Mouse (Mus musculus) embryonic facial prominence, embryonic 11.5 days (tissue): Measurements from ENCODE around the gene Gm20388. TPM values are rescaled to one million over a fixed set of nuclear protein-coding genes. Genes with fewer than 3 reads are reported as not detected.

Experiments used
- ATAC-seq: fragments of 200-750 bp; cut with Nextera tagmentation; replicated peaks from 2 replicates; pipeline ENCODE4 v1.8.0; 2017; ENCODE audit warnings: low read depth; ENCODE audit not compliant: insufficient number of reproducible peaks, low FRiP score, low TSS enrichment
- DNase-seq: peaks from one replicate; pipeline ENCODE4 v3.0.0-alpha.2; 2015; ENCODE audit warnings: low spot score
- H3K27ac ChIP-seq: fragments of 300-500 bp; sonication (generic); replicated peaks from 2 replicates; pipeline ENCODE4 v1.5.1; 2014; ENCODE audit warnings: mild to moderate bottlenecking, low read depth, low read length, control low read depth
- H3K27me3 ChIP-seq: fragments of 300-500 bp; sonication (generic); 2 replicates; pipeline ENCODE4 v1.6.1; 2014; ENCODE audit warnings: mild to moderate bottlenecking, low read length, moderate library complexity, mixed read lengths; ENCODE audit not compliant: control insufficient read depth, insufficient read depth
- H3K36me3 ChIP-seq: fragments of 300-500 bp; sonication (generic); replicated peaks from 2 replicates; pipeline ENCODE4 v1.6.1; 2014; ENCODE audit warnings: low read depth, mild to moderate bottlenecking, low read length, moderate library complexity, mixed read lengths; ENCODE audit not compliant: control insufficient read depth, insufficient read depth
- H3K4me1 ChIP-seq: fragments of 300-500 bp; sonication (generic); 2 replicates; pipeline ENCODE4 v1.6.1; 2014; ENCODE audit warnings: low read length, mixed read lengths; ENCODE audit not compliant: control insufficient read depth, insufficient read depth
- H3K4me2 ChIP-seq: fragments of 300-500 bp; sonication (generic); 2 replicates; pipeline ENCODE4 v1.6.1; 2014; ENCODE audit warnings: low read depth, mild to moderate bottlenecking, control low read depth, low read length, moderate library complexity
- H3K4me3 ChIP-seq: fragments of 300-500 bp; sonication (generic); 2 replicates; pipeline ENCODE4 v1.5.1; 2014; ENCODE audit warnings: low read depth, low read length, control low read depth
- H3K9ac ChIP-seq: fragments of 300-500 bp; sonication (generic); replicated peaks from 2 replicates; pipeline ENCODE4 v1.6.1; 2014; ENCODE audit warnings: mild to moderate bottlenecking, control low read depth, low read length
- H3K9me3 ChIP-seq: fragments of 300-500 bp; sonication (generic); replicated peaks from 2 replicates; pipeline ENCODE4 v1.6.1; 2016; ENCODE audit warnings: mild to moderate bottlenecking, low read length, inconsistent platforms, mixed read lengths; ENCODE audit not compliant: control insufficient read depth
- WGBS: fragments of 180-500 bp; shearing (Covaris S2); extraction: QIAGEN DNeasy Blood & Tissue Kit; methylation state at CpG from one replicate; pipeline ENCODE4 v1.1.7; 2014; 5-methylcytosine and 5-hydroxymethylcytosine counted together
- polyA plus RNA-seq: library from polyadenylated mRNA; unstranded; fragments of >200 nt; fragmentation: Nextera tagmentation; extraction: Ambion mirVana; gene quantifications from 2 replicates; pipeline ENCODE4 v1.2.1, GENCODE M21; 2014

Gm20388 gene
- polyA plus RNA-seq, 1 experiment from 2014 or later: 3.1 TPM

GRCm38 (mm10) chr8:123331301-123331700, 3420.7 kb downstream of the Gm20388 start:
- H3K9ac ChIP-seq: no peak overlapping the region
- H3K9me3 ChIP-seq: no peaks in the 10 kb centered on the region
- 73% methylated on average over 2 of the region's 2 CpGs for WGBS
- H3K4me3 ChIP-seq: no peak overlapping the region
- H3K4me2 ChIP-seq: no peak overlapping the region
- H3K27ac ChIP-seq: no peak overlapping the region
- DNase-seq (no peak), ATAC-seq (no peak)
- 0 out of 2 replicates have a peak, but pooled peaks cover 4% of the 10 kb centered on the region for H3K27me3 ChIP-seq
- H3K36me3 ChIP-seq: no peaks in the 10 kb centered on the region
- peaks cover 3% of the 10 kb centered on the region for H3K4me1 ChIP-seq

- Histone ChIP-seq H3K9ac (no peak overlapping the region; the same call in 1 of the 2 replicates), H3K27ac (no peak overlapping the region; the same call in 1 of the 2 replicates)
These were observed 3421.2 kb downstream of the Gm20388 start for GRCm38 (mm10) chr8:123331810-123332209.

DNA sequence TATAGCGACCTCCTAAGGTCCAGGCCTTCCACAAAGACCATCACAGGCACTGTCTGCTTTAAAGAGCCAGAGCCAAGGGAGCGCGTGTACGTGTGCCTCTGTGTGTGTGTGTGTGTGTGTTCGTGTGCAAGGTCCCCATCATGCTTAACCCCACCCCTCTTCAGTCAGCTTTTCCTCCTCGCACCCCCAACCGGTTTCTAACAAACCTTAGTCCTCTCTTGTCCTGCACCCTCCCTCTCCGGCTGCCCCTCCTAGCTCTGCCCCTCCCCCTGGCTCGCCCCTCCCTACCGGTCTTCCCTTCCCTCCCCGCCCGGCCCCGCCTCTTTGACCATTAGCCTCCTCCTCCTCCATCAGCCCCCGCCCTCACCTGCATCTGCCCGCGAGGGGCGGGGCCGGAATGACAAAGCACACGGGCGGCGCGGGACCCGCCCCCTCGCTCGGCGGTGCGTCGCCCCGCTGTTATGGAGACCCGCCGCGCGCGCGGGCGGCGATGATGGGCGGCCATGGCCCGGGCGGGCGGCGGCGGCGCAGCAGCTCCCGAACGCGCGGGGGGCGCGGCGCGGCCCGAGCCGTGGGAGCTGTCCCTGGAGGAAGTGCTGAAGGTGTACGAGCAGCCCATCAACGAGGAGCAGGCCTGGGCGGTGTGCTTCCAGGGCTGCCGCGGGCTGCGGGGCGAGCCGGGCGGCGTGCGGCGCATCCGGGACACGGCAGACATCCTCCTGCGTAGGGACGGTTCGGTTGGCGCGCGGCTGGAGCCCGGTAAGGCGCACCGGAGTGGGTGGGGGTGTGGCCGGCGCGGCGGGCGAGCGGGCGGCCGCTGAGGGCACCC, 3421.8 kb downstream of the Gm20388 start, which contains the start of gene Spire2:
Gene Spire2, plus strand, starts transcription at position 452 of the 829 bp plus-strand sequence.
- H3K27me3 ChIP-seq: 0 out of 2 replicates have a peak, but pooled peaks cover 4% of the 10 kb centered on the region
- H3K4me1 ChIP-seq: peaks cover 3% of the 10 kb centered on the region
- ATAC-seq: peak; percentile 81
- no peaks in the 10 kb centered on the region for H3K36me3 ChIP-seq
- H3K9me3 ChIP-seq: no peaks in the 10 kb centered on the region
- peak within 1 kb of the TSS; percentile 60 for H3K4me3 ChIP-seq
- peak; percentile 91 for DNase-seq
- WGBS: under 1% methylated on average over 65 of the region's 85 CpGs
- H3K4me2 ChIP-seq: peak within 1 kb of the TSS; percentile 92
- no peak within 1 kb of the TSS; the same call in 1 of the 2 replicates for H3K27ac ChIP-seq
- H3K9ac ChIP-seq: peak within 1 kb of the TSS; percentile 60

More at GRCm38 (mm10) chr8:123331810-123332209, 3421.2 kb downstream of the Gm20388 start:
- DNase-seq (no peak), ATAC-seq (no peak)
- H3K36me3 ChIP-seq: no peaks in the 10 kb centered on the region
- peak overlapping the region; percentile 60 for H3K4me3 ChIP-seq
- H3K9me3 ChIP-seq: no peaks in the 10 kb centered on the region
- peaks cover 3% of the 10 kb centered on the region for H3K4me1 ChIP-seq
- peak overlapping the region; percentile 92 for H3K4me2 ChIP-seq
- 43% methylated on average over 8 of the region's 8 CpGs for WGBS
- H3K27me3 ChIP-seq: 0 out of 2 replicates have a peak, but pooled peaks cover 4% of the 10 kb centered on the region

DNA sequence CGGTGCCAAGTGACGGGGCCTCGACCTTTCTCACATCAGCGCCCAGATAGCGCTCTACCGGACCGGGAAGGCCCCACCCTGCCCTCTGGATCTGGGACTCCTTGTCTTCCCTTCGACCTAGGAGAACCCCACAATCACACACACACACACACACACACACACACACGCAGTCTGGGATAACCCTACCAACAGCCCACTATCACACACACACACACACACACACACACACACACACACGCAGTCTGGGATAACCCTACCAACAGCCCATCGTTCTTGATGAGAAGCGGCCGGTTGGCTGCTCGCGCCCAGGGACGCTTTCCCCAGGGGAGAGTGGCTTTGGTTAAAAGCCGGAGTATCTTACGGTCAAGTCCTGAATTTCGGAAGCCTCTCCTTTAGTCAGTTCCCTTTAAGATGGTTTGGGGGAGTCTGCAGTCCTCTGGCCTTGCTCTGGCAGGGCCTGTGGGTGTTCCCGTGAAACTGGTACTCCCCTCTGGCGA, 3422.5 kb downstream of the Gm20388 start:
- DNase-seq (no peak), ATAC-seq (peak; percentile 19; the same call in 1 of the 2 replicates)
- Histone ChIP-seq H3K27me3 (0 out of 2 replicates have a peak, but pooled peaks cover 4% of the 10 kb centered on the region), H3K9me3 (no peaks in the 10 kb centered on the region), H3K4me2 (peak overlapping the region; percentile 92), H3K27ac (no peak overlapping the region), H3K36me3 (no peaks in the 10 kb centered on the region), H3K4me3 (peak overlapping the region; percentile 60), H3K9ac (peak overlapping the region; percentile 60), H3K4me1 (peaks cover 3% of the 10 kb centered on the region)
- WGBS: 3% methylated on average over 19 of the region's 21 CpGs

DNA sequence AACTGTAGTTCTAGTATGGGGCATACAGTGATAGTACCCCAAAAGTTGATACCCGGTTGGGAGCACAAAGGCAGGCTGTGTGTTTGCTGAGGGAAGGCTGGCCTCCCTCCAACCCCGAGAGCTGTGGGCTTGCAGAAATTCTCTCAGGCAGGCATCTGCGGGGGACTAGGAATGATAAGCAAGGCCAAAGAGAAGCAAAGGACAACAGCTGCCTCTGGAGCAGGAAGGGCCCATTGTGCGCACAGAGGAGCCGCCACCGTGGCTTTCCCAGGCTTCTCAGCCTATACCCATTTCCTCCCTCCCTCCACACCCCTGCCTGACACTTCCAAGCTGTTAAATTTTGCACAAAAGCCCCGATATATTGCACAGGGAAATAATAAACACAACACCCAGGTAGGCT, 3423.2 kb downstream of the Gm20388 start:
- no peak for DNase-seq
- peaks cover 3% of the 10 kb centered on the region for H3K4me1 ChIP-seq
- no peaks in the 10 kb centered on the region for H3K9me3 ChIP-seq
- WGBS: 3% methylated on average over 7 of the region's 7 CpGs
- 0 out of 2 replicates have a peak, but pooled peaks cover 4% of the 10 kb centered on the region for H3K27me3 ChIP-seq
- H3K4me3 ChIP-seq: peak overlapping the region; percentile 60
- H3K4me2 ChIP-seq: peak overlapping the region; percentile 25
- H3K27ac ChIP-seq: no peak overlapping the region
- H3K36me3 ChIP-seq: no peaks in the 10 kb centered on the region
- ATAC-seq: no peak
- no peak overlapping the region for H3K9ac ChIP-seq

DNA sequence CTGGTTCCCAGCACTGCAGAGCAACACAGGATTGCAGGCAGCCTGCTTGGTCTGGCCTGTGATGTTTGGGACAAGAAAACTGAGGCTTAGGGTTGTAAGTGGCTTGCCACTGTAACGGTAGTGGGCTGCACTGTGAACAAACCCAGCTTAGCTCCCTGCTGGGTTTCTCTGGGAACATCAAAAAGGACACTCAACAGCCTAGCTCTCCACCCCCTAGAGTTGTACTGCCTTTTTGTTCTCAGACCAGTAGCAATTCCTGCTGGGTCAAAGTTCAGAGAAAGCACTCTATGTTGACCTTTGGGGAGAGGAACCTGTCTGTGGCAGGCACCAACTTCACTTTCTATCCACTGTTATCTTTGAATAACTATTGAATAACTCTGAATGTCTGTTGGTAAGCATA, 3423.8 kb downstream of the Gm20388 start:
- H3K4me3 ChIP-seq: no peak overlapping the region
- no peaks in the 10 kb centered on the region for H3K9me3 ChIP-seq
- ATAC-seq: no peak
- no peak overlapping the region for H3K27ac ChIP-seq
- no peak overlapping the region for H3K9ac ChIP-seq
- no peak for DNase-seq
- peaks cover 3% of the 10 kb centered on the region for H3K4me1 ChIP-seq
- no peaks in the 10 kb centered on the region for H3K36me3 ChIP-seq
- WGBS: 4% methylated on average over 1 of the region's 1 CpGs
- no peak overlapping the region for H3K4me2 ChIP-seq
- 0 out of 2 replicates have a peak, but pooled peaks cover 4% of the 10 kb centered on the region for H3K27me3 ChIP-seq

DNA sequence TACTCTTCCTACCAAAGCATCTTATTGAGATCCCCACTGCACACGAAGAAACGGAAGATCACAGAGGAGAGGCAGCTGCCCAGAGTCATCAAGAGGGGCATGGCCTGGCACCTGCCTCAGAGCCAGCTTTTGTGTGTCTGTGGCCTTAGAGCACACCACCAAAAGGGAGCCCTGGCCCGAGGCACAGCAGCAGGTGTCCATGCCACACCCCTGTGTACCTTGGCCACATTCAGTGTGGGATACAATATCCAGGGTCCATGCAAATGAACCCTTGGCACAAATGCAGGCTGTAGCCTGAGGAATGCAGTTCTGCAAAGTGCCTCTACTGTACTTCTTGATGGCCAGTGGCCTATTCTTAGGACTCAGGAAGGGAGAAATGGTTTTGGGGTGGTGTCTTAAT, 3426.8 kb downstream of the Gm20388 start:
- Histone ChIP-seq H3K9me3 (no peaks in the 10 kb centered on the region), H3K4me3 (no peak overlapping the region), H3K4me1 (peaks cover 3% of the 10 kb centered on the region), H3K9ac (no peak overlapping the region), H3K27me3 (0 out of 2 replicates have a peak, but pooled peaks cover 4% of the 10 kb centered on the region), H3K4me2 (no peak overlapping the region), H3K27ac (no peak overlapping the region), H3K36me3 (no peaks in the 10 kb centered on the region)
- DNase-seq: no peak
- ATAC-seq: no peak
- 88% methylated on average over 3 of the region's 3 CpGs for WGBS

DNA sequence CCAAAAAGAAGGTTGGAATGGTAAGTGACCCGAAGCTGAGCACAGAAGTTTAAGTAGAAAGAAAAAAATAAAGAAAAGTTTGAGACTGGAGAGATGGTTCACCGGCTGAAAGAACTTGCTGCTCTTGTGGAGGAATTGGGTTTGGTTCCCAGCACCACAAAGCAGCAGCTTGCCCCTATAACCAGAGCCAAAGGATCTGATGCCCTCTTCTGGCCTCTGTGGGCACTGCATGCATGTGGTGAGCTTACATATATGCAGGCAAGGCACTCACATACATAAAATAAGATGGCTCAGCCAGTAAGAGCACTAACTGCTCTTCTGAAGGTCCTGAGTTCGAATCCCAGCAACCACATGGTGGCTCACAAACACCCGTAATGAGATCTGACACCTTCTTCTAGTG, 3429.4 kb downstream of the Gm20388 start:
- WGBS: 94% methylated on average over 4 of the region's 4 CpGs
- Histone ChIP-seq H3K27ac (no peak overlapping the region), H3K4me1 (peaks cover 4% of the 10 kb centered on the region; the same call in 1 of the 2 replicates), H3K4me3 (no peak overlapping the region), H3K36me3 (no peaks in the 10 kb centered on the region), H3K4me2 (no peak overlapping the region), H3K27me3 (no peaks in the 10 kb centered on the region), H3K9ac (no peak overlapping the region), H3K9me3 (no peaks in the 10 kb centered on the region)
- no peak for ATAC-seq
- no peak for DNase-seq
